Mouse (Mus musculus) inflammation-experienced regulatory T-cells, adult 6 months (primary cell): ENCODE results near the gene Tk1. TPM values are rescaled to one million over a fixed set of nuclear protein-coding genes. Genes with fewer than 3 reads are reported as not detected.
"Not testable (repeated sequence)": the region's sequence is repeated elsewhere in the genome, so short reads cannot be mapped to it uniquely, and the experiment has no call there.

ENCODE experiments used
- ATAC-seq: one replicate; pipeline ENCODE4 v1.8.0; 2017
- polyA plus RNA-seq, 3 experiments: library from polyadenylated mRNA; unstranded; fragments of 100-300 nt; shearing (Covaris generic); gene quantifications; one replicate each; pipeline ENCODE4 v1.2.1; 2017

Tk1 gene
- polyA plus RNA-seq, 3 experiments from 2014 or later: 27.3 to 126 (median 52.4) TPM

- no peak for ATAC-seq
These were observed 5.7 kb downstream of the Tk1 start for GRCm38 (mm10) chr11:117820173-117820572.

- ATAC-seq: no peak
These were observed 6.8 kb downstream of the Tk1 start for GRCm38 (mm10) chr11:117819095-117819494.

GRCm38 (mm10) chr11:117816389-117816996, 9.4 kb downstream of the Tk1 start:
- peak; percentile 48 for ATAC-seq

GRCm38 (mm10) chr11:117815850-117816249, 10.0 kb downstream of the Tk1 start:
- ATAC-seq: not testable (repeated sequence)

GRCm38 (mm10) chr11:117814704-117815366, 11.1 kb downstream of the Tk1 start:
- ATAC-seq: no peak

GRCm38 (mm10) chr11:117813867-117814266, 12.0 kb downstream of the Tk1 start:
- ATAC-seq: no peak

GRCm38 (mm10) chr11:117810401-117811046, 15.4 kb downstream of the Tk1 start:
- peak; percentile 78 for ATAC-seq

GRCm38 (mm10) chr11:117809407-117810311, 16.2 kb downstream of the Tk1 start, which contains the start of the genes Gm20708 and Syngr2:
Gene Gm20708 (plus strand): TSS chr11:117809668.
Gene Syngr2 (plus strand): TSS chr11:117809668.
- peak; percentile 44 for ATAC-seq

GRCm38 (mm10) chr11:117806781-117807180, 19.1 kb downstream of the Tk1 start:
- no peak for ATAC-seq

- no peak for ATAC-seq
These were observed 22.7 kb downstream of the Tk1 start for GRCm38 (mm10) chr11:117803166-117803688.

- no peak for ATAC-seq
These were observed 24.2 kb downstream of the Tk1 start for GRCm38 (mm10) chr11:117801650-117802049.

GRCm38 (mm10) chr11:117800038-117800437, 25.9 kb downstream of the Tk1 start:
- ATAC-seq: no peak

GRCm38 (mm10) chr11:117799174-117799573, 26.7 kb downstream of the Tk1 start:
- ATAC-seq: peak; percentile 75

- ATAC-seq: peak; percentile 68
These were observed 27.7 kb downstream of the Tk1 start for GRCm38 (mm10) chr11:117798160-117798541.

- ATAC-seq: no peak
These were observed 28.3 kb downstream of the Tk1 start, which contains the start of gene 6030468B19Rik for GRCm38 (mm10) chr11:117797511-117798159. Gene 6030468B19Rik (plus strand): TSS chr11:117797660.

GRCm38 (mm10) chr11:117796954-117797353, 28.9 kb downstream of the Tk1 start:
- no peak for ATAC-seq

- ATAC-seq: no peak
These were observed 31.8 kb downstream of the Tk1 start for GRCm38 (mm10) chr11:117794035-117794551.

GRCm38 (mm10) chr11:117792281-117792888, 33.5 kb downstream of the Tk1 start:
- ATAC-seq: no peak

GRCm38 (mm10) chr11:117791441-117791761, 34.5 kb downstream of the Tk1 start:
- ATAC-seq: no peak

GRCm38 (mm10) chr11:117790703-117791440, 35.0 kb downstream of the Tk1 start:
- ATAC-seq: no peak
